Mouse (Mus musculus): Measurements from ENCODE around the gene Zdhhc25.

The Zdhhc25 gene

DNA sequence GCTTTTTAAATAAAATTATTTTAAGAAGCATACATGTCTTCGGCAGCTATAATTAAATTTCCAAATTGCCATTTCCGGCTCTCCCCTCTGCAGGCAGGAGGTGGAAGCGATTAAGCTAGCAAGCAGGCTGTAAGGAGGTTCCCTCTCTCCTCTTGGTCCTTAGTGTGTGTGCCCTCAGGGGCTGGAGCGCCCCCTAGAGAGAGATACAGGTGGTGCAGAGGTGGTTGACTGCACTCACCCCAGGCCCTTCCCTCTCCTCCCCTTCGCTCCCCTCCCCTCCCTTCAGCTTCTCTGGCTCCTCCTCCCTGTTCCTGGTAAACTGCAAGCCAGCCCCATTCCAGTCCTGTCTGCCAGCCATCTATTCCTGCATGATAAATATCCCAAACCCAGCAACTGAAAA lies 35.1 kb downstream of the Zdhhc25 start:
- peak; percentile 14 to 53 for DNase-seq

GRCm38 (mm10) chr15:88651019-88651418 lies 50.9 kb downstream of the Zdhhc25 start:
- DNase-seq: peak; percentile 94 to 96

Data from cerebellum, postnatal 14 days (tissue).